Mouse (Mus musculus) heart, embryonic 16.5 days (tissue): Measurements from ENCODE around the gene Borcs5. TPM values are rescaled to one million over a fixed set of nuclear protein-coding genes. Genes with fewer than 3 reads are reported as not detected.
A peak's percentile ranks its signal among the peaks of the same experiment; 100 is the strongest.
"Not testable (repeated sequence)": the region's sequence is repeated elsewhere in the genome, so short reads cannot be mapped to it uniquely, and the experiment has no call there.

Experiments used
- ATAC-seq: fragments of 200-750 bp; cut with Nextera tagmentation; replicated peaks from 2 replicates; pipeline ENCODE4 v1.8.0; 2017; ENCODE audit warnings: moderate number of reproducible peaks; ENCODE audit not compliant: insufficient read depth, low FRiP score; ENCODE audit errors: extremely low read depth
- H3K27ac ChIP-seq: fragments of 300-500 bp; sonication (generic); 2 replicates; pipeline ENCODE4 v1.5.1; 2014; ENCODE audit warnings: mild to moderate bottlenecking, low read length, control low read depth, moderate library complexity
- H3K27me3 ChIP-seq: fragments of 300-500 bp; sonication (generic); 2 replicates; pipeline ENCODE4 v1.6.1; 2014; ENCODE audit warnings: low read length, mixed read lengths; ENCODE audit not compliant: control insufficient read depth, insufficient read depth
- H3K36me3 ChIP-seq: fragments of 300-500 bp; sonication (generic); 2 replicates; pipeline ENCODE4 v1.6.1; 2014; ENCODE audit not compliant: control insufficient read depth, insufficient read depth
- H3K4me1 ChIP-seq: fragments of 300-500 bp; sonication (generic); 2 replicates; pipeline ENCODE4 v1.6.1; 2014; ENCODE audit warnings: low read length, mixed read lengths; ENCODE audit not compliant: control insufficient read depth, insufficient read depth
- H3K4me2 ChIP-seq: fragments of 300-500 bp; sonication (generic); 2 replicates; pipeline ENCODE4 v1.6.1; 2014; ENCODE audit warnings: low read depth, mild to moderate bottlenecking, control low read depth, low read length
- H3K4me3 ChIP-seq: fragments of 300-500 bp; sonication (generic); 2 replicates; pipeline ENCODE4 v1.5.1; 2014; ENCODE audit warnings: mild to moderate bottlenecking, control low read depth, low read length
- H3K9ac ChIP-seq: fragments of 300-500 bp; sonication (generic); 2 replicates; pipeline ENCODE4 v1.6.1; 2014; ENCODE audit warnings: low read length, control low read depth
- H3K9me3 ChIP-seq: fragments of 300-500 bp; sonication (generic); replicated peaks from 2 replicates; pipeline ENCODE4 v1.6.1; 2016; ENCODE audit warnings: low read length; ENCODE audit not compliant: control insufficient read depth
- WGBS: fragments of 180-500 bp; shearing (Covaris S2); extraction: QIAGEN DNeasy Blood & Tissue Kit; methylation state at CpG from one replicate; pipeline ENCODE4 v1.1.7; 2014; 5-methylcytosine and 5-hydroxymethylcytosine counted together
- polyA plus RNA-seq: library from polyadenylated mRNA; unstranded; fragments of >200 nt; fragmentation: Nextera tagmentation; extraction: Ambion mirVana; gene quantifications from 2 replicates; pipeline ENCODE4 v1.2.1, GENCODE M21; 2015

The Borcs5 gene
- polyA plus RNA-seq, 1 experiment from 2014 or later = 17.5 TPM

DNA sequence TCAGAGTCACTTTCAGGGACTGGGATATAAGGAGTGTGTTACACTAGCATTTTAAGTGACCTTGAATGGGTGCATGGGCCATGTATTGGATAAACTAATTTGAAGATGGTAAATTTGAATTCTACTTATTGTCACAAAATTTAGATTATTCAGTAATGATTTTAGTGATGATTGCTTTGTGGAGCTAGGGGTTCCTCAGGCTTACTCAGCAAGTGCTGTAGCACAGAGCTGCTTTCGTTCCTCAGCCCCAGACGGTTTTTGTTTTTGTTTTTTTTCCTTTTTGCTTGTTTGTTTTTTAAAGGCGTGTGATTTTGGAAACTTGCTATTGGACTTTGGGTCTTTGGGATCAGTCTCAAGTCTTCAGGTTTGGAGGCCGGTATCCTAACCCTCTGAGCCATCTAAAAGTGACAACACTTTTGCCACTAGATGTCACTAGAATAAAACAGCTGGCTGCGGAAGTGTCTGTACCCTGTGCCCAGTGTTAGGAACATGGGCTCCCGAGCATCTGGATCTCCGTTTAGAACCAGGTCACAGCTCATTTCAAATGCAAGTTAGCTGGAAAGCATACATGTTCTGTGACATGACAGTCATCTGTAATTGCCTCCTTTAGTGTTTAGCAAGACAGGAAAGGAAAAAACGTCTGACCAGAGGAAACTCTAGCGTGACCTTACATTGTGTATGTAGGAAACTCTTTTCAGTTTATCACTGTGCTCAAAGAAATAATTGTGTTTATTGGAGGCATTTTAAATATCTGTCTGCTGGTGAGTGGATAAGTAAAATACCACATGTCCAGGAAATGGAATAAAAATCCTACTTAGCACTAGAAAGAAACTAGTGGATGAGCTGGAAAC lies 20.0 kb downstream of the Borcs5 start:
- Histone ChIP-seq H3K4me3 (no peak overlapping the region), H3K36me3 (no peaks in the 10 kb centered on the region), H3K4me2 (peak overlapping the region; percentile 45), H3K9ac (0 out of 2 replicates have a peak overlapping the region, but pooled peaks have one; percentile 2), H3K4me1 (0 out of 2 replicates have a peak, but pooled peaks cover 4% of the 10 kb centered on the region), H3K27me3 (no peaks in the 10 kb centered on the region), H3K9me3 (no peaks in the 10 kb centered on the region), H3K27ac (no peak overlapping the region)
- whole genome bisulfite sequencing = 18% methylated on average over 9 of the region's 9 CpGs
- ATAC-seq = peak; percentile 84

DNA sequence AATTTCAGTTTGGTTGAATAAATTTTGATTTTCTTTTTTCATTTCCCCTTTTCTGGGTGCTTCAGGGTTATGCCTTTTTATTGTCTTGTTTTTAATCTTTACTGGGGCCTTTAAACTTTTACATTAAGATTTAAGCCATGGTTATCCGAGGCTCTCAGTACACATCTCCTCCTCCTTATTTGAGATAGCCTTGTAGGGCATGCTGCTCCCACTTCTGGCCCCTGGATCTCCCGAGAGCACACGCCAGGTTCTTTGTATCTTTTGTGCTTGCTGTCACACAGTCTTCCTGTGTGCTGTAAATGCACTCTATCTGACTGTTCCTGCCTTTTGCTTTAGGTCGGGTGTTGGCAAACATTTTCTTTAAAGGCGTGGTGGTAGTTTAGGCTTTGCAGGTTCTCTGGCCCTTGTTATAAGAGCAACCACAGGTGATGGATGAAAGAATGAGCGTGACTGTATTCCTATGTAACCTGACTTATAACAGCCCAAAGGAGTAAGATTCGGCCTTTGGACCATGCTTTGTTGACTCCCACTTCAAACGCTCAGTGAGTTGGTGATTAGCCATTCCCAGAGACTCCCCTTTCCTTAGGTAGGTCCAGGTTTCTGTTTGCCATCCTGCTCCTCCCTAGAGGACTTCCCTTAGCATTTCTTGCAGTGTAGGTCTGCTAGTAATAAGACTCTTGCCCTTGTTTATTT lies 21.6 kb downstream of the Borcs5 start:
- Histone ChIP-seq H3K36me3 (no peaks in the 10 kb centered on the region), H3K4me3 (no peak overlapping the region), H3K9ac (no peak overlapping the region), H3K4me1 (0 out of 2 replicates have a peak, but pooled peaks cover 4% of the 10 kb centered on the region), H3K27me3 (no peaks in the 10 kb centered on the region), H3K27ac (no peak overlapping the region), H3K4me2 (no peak overlapping the region), H3K9me3 (no peaks in the 10 kb centered on the region)
- no peak for ATAC-seq
- 50% methylated on average over 8 of the region's 8 CpGs for WGBS

DNA sequence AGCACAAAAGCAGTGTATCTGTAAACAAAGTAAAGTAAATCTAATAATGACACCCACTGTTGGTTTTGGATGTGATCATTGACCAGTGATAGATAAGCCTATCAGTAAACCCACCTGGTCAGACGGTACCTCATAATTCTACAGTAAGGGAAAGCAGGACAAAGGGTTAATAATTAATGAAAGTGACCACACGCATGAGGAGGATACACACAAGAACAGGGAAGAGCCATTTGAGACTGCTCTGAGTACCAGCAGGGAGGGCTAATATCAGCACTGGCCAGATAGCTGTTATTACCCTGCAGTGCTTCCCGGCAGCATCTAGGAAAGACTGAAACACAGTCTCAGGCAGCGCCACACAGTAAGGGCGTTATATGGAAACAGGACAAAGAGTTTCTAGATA lies 25.3 kb downstream of the Borcs5 start:
- Histone ChIP-seq H3K4me3 (no peak overlapping the region), H3K36me3 (no peaks in the 10 kb centered on the region), H3K27me3 (no peaks in the 10 kb centered on the region), H3K27ac (no peak overlapping the region), H3K4me2 (no peak overlapping the region), H3K4me1 (peaks cover 9% of the 10 kb centered on the region; the same call in 1 of the 2 replicates), H3K9ac (no peak overlapping the region), H3K9me3 (no peaks in the 10 kb centered on the region)
- 65% methylated on average over 5 of the region's 5 CpGs for WGBS
- no peak for ATAC-seq

GRCm38 (mm10) chr6:134665817-134666216 lies 26.5 kb downstream of the Borcs5 start:
- Histone ChIP-seq H3K27me3 (no peaks in the 10 kb centered on the region), H3K9ac (no peak overlapping the region), H3K27ac (no peak overlapping the region), H3K4me1 (peaks cover 12% of the 10 kb centered on the region), H3K36me3 (no peaks in the 10 kb centered on the region), H3K4me3 (no peak overlapping the region), H3K9me3 (no peaks in the 10 kb centered on the region), H3K4me2 (no peak overlapping the region)
- no peak for ATAC-seq
- WGBS = 64% methylated on average over 9 of the region's 9 CpGs

- H3K4me2 ChIP-seq = no peak overlapping the region
- no peak overlapping the region for H3K9ac ChIP-seq
- no peaks in the 10 kb centered on the region for H3K36me3 ChIP-seq
- H3K4me1 ChIP-seq = peaks cover 26% of the 10 kb centered on the region
- H3K4me3 ChIP-seq = no peak overlapping the region
- H3K27me3 ChIP-seq = no peaks in the 10 kb centered on the region
- H3K27ac ChIP-seq = no peak overlapping the region
- ATAC-seq = no peak
- no peaks in the 10 kb centered on the region for H3K9me3 ChIP-seq
- 70% methylated on average over 2 of the region's 2 CpGs for WGBS
Measured at GRCm38 (mm10) chr6:134668519-134668918, 29.2 kb downstream of the Borcs5 start.

DNA sequence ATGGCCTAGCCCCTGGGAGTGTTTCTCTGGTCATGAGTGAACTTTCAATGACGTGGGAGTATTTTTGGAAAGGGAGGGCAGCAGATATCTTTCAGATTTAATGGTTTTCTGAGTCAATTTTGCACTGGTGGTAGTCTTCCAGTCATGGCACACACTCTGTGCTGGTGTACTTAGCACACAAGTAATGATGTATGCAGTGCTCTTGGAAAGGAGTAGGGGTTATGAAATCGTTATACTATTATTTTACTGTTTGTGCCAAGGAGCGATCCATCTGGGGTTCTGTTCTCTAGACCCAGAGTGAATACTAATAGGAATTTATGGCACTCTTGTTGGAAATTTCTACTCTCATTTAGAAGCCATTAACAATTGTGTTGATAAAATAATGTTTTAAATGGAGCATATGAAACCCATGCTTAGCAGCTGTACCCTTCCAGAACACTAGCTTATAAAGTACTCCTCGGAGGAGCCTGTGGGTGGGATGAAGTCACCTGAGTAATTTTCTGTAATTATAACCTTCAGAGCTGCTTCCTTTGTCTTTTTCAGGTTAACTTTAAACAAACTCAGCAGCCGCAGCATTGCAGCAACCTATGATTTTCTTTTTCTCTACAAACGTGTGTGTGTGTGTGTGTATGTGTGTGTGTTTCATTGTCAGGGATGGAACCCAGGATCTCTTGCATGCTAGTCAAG lies 30.0 kb downstream of the Borcs5 start:
- no peak overlapping the region for H3K9ac ChIP-seq
- no peak overlapping the region for H3K4me3 ChIP-seq
- 75% methylated on average over 6 of the region's 6 CpGs for WGBS
- H3K27ac ChIP-seq = no peak overlapping the region
- no peaks in the 10 kb centered on the region for H3K9me3 ChIP-seq
- H3K4me2 ChIP-seq = no peak overlapping the region
- no peaks in the 10 kb centered on the region for H3K27me3 ChIP-seq
- no peak for ATAC-seq
- peaks cover 26% of the 10 kb centered on the region for H3K4me1 ChIP-seq
- no peaks in the 10 kb centered on the region for H3K36me3 ChIP-seq

- WGBS = 20% methylated on average over 4 of the region's 4 CpGs
- Histone ChIP-seq H3K4me3 (no peak overlapping the region), H3K27ac (peak overlapping the region; percentile 66), H3K4me1 (peaks cover 26% of the 10 kb centered on the region), H3K9ac (no peak overlapping the region), H3K36me3 (no peaks in the 10 kb centered on the region), H3K9me3 (no peaks in the 10 kb centered on the region), H3K4me2 (peak overlapping the region; percentile 42), H3K27me3 (no peaks in the 10 kb centered on the region)
- peak; percentile 86 for ATAC-seq
Measured at GRCm38 (mm10) chr6:134670881-134671411, 31.6 kb downstream of the Borcs5 start.

DNA sequence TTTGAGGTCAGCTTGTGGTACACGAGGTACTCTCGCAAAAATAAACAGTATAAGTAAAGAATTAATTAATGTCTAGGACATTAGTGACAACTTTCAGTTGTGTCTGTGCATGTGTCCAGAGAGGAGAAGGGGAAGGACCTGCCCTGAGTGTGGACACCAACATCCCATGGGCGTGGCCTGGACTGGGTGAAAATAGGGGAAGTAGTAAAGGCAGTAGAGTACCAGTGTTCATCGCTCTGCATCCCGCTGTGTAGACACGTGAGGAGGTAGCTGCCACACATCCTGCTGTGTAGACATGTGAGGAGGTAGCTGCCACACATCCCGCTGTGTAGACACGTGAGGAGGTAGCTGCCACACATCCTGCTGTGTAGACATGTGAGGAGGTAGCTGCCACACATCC lies 34.4 kb downstream of the Borcs5 start:
- 89% methylated on average over 8 of the region's 8 CpGs for WGBS
- H3K9ac ChIP-seq, H3K4me3 ChIP-seq, H3K27ac ChIP-seq, H3K9me3 ChIP-seq, H3K27me3 ChIP-seq, ATAC-seq, H3K4me2 ChIP-seq, H3K36me3 ChIP-seq: not testable (repeated sequence)
- H3K4me1 ChIP-seq = peaks cover 22% of the 10 kb centered on the region
